Comparison of ENCODE assay signal across 8 mouse cellular contexts in the genomic region with DNA sequence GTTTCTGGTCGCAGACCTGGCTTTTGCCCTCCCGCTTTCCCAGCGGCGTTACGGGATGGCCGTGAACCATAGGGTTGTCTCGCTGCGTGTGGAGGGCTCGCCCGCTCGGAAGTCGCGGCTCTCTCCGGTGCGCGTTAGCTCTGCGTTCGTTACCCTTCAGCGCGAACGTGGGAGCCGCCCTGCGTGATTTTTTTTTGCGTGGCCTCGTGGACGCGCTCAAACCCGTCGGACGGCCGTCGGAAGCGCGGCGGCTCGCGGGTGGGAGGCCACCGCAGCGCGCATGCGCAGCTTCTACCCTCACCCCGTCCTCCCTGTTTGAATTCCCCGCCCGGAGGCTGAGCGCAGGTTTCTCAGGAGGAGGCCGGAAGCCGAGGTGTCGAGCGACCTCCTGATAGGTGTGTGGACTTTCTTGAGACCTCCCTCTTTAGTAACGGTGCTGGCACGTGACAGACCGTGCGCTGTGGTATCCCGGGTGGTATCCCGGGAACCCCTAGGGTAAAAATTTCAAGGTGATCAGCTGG. TPM values are rescaled to one million over a fixed set of nuclear protein-coding genes. Genes with fewer than 3 reads are reported as not detected.
A peak's percentile ranks its signal among the peaks of the same experiment; 100 is the strongest.
DNase-seq lines count a peak whose midpoint lies in the region; ATAC-seq and TF ChIP-seq lines count a peak whose summit lies in the region.

A gene (plus strand): TSS at position 314 of the 521 bp plus-strand sequence.

- peaks cover 82% of the 10 kb centered on the region for H3K4me1 ChIP-seq in erythroblast, embryonic 14.5 days (ENCODE audit: control insufficient read depth)
- no peaks in the 10 kb centered on the region for H3K4me1 ChIP-seq in heart, embryonic 11.5 days (ENCODE audit: control insufficient read depth, insufficient read depth, low read length)
- no peaks in the 10 kb centered on the region; the same call in 1 of the 2 replicates for H3K4me1 ChIP-seq in kidney, embryonic 16.5 days (ENCODE audit: insufficient read depth, low read length)
- H3K4me1 ChIP-seq in liver, adult 2 months (ENCODE audit: control insufficient read depth, insufficient read depth, low read length) = peaks cover 3% of the 10 kb centered on the region
- no peaks in the 10 kb centered on the region for H3K4me1 ChIP-seq in stomach, embryonic 14.5 days (ENCODE audit: control insufficient read depth, insufficient read depth, low read length)

- H3K27me3 ChIP-seq in C2C12 (ENCODE audit: control insufficient read depth, insufficient read depth, insufficient read length) = no peaks in the 10 kb centered on the region
- H3K27me3 ChIP-seq in erythroblast, embryonic 14.5 days (ENCODE audit: control insufficient read depth) = no peaks in the 10 kb centered on the region
- no peaks in the 10 kb centered on the region for H3K27me3 ChIP-seq in heart, embryonic 11.5 days (ENCODE audit: control insufficient read depth, insufficient read depth, low read length)
- no peaks in the 10 kb centered on the region for H3K27me3 ChIP-seq in kidney, embryonic 16.5 days (ENCODE audit: insufficient read depth, low read length)
- H3K27me3 ChIP-seq in liver, adult 2 months (ENCODE audit: control insufficient read depth, insufficient read depth, low read length) = no peaks in the 10 kb centered on the region
- no peaks in the 10 kb centered on the region for H3K27me3 ChIP-seq in myocyte (ENCODE audit: control insufficient read depth, insufficient read depth, insufficient read length)
- no peaks in the 10 kb centered on the region for H3K27me3 ChIP-seq in stomach, embryonic 14.5 days (ENCODE audit: control insufficient read depth, insufficient read depth, low read length)

- WGBS in heart, embryonic 11.5 days (ENCODE audit: insufficient replicate concordance) = under 1% methylated on average over 55 of the region's 55 CpGs
- 0% methylated on average over 55 of the region's 55 CpGs for WGBS in kidney, embryonic 16.5 days
- under 1% methylated on average over 55 of the region's 55 CpGs for WGBS in liver, adult 2 months
- under 1% methylated on average over 55 of the region's 55 CpGs for WGBS in stomach, embryonic 14.5 days

- no peaks in the 10 kb centered on the region for H3K79me3 ChIP-seq in C2C12 (ENCODE audit: low read depth)

- TF ChIP-seq CTCF in C2C12 (IDR thresholded peaks at IDR 0.05; ENCODE audit: control insufficient read depth, insufficient read depth, insufficient read length) = no peak
- no peak for TF ChIP-seq CTCF in brain, embryonic 14.5 days (IDR thresholded peaks at IDR 0.05; ENCODE audit: borderline replicate concordance, extremely low read depth, insufficient read depth, insufficient read length)
- no peak for TF ChIP-seq CTCF in liver, adult 2 months (IDR thresholded peaks at IDR 0.05; ENCODE audit: low read depth, low read length)

- H3K27ac ChIP-seq in heart, embryonic 11.5 days (ENCODE audit: low read depth, low read length) = peak within 1 kb of the TSS; percentile 84
- H3K27ac ChIP-seq in kidney, embryonic 16.5 days (ENCODE audit: low read length) = peak within 1 kb of the TSS; percentile 83
- 0 out of 2 replicates have a peak within 1 kb of the TSS, but pooled peaks have one; percentile 2 for H3K27ac ChIP-seq in liver, adult 2 months (replicated peaks; ENCODE audit: insufficient read depth, low read depth, low read length)
- peak within 1 kb of the TSS; percentile 48 for H3K27ac ChIP-seq in stomach, embryonic 14.5 days (ENCODE audit: low read length)

- H3K4me3 ChIP-seq in C2C12 (ENCODE audit: insufficient read depth, poor library complexity, severe bottlenecking) (peak within 1 kb of the TSS; percentile 84), myocyte (peak within 1 kb of the TSS; percentile 70)
- H3K4me3 ChIP-seq in erythroblast, embryonic 14.5 days (replicated peaks) = peak within 1 kb of the TSS; percentile 85
- peak within 1 kb of the TSS; percentile 81 for H3K4me3 ChIP-seq in heart, embryonic 11.5 days (ENCODE audit: low read depth, low read length)
- H3K4me3 ChIP-seq in kidney, embryonic 16.5 days (ENCODE audit: low read length) = peak within 1 kb of the TSS; percentile 81
- H3K4me3 ChIP-seq in liver, adult 2 months (ENCODE audit: insufficient read depth, low read depth, low read length) = peak within 1 kb of the TSS; percentile 74
- H3K4me3 ChIP-seq in stomach, embryonic 14.5 days (ENCODE audit: low read depth, low read length) = peak within 1 kb of the TSS; percentile 54

- H3K9me3 ChIP-seq in erythroblast, embryonic 14.5 days (ENCODE audit: control insufficient read depth, low read length) = no peaks in the 10 kb centered on the region
- H3K9me3 ChIP-seq in heart, embryonic 11.5 days (replicated peaks; ENCODE audit: control insufficient read depth, low read length) = no peaks in the 10 kb centered on the region
- no peaks in the 10 kb centered on the region for H3K9me3 ChIP-seq in kidney, embryonic 16.5 days (ENCODE audit: low read length)
- H3K9me3 ChIP-seq in stomach, embryonic 14.5 days (ENCODE audit: control insufficient read depth, low read depth, low read length) = no peaks in the 10 kb centered on the region

- peak within 1 kb of the TSS; percentile 84 for H3K4me2 ChIP-seq in heart, embryonic 11.5 days
- H3K4me2 ChIP-seq in kidney, embryonic 16.5 days (replicated peaks; ENCODE audit: low read depth, low read length) = peak within 1 kb of the TSS; percentile 83
- peak within 1 kb of the TSS; percentile 99 for H3K4me2 ChIP-seq in myocyte (ENCODE audit: low read depth)
- peak within 1 kb of the TSS; percentile 53 for H3K4me2 ChIP-seq in stomach, embryonic 14.5 days (replicated peaks; ENCODE audit: low read depth, low read length)

- peak within 1 kb of the TSS; percentile 88 for H3K9ac ChIP-seq in heart, embryonic 11.5 days (ENCODE audit: low read depth, low read length)
- H3K9ac ChIP-seq in kidney, embryonic 16.5 days (replicated peaks; ENCODE audit: low read length) = peak within 1 kb of the TSS; percentile 88
- H3K9ac ChIP-seq in liver, adult 2 months (ENCODE audit: low read depth, low read length) = peak within 1 kb of the TSS; percentile 70
- H3K9ac ChIP-seq in stomach, embryonic 14.5 days (replicated peaks; ENCODE audit: low read depth, low read length) = peak within 1 kb of the TSS; percentile 11

- H3K79me2 ChIP-seq in C2C12 (ENCODE audit: control insufficient read depth, insufficient read depth) (no peaks in the 10 kb centered on the region), myocyte (ENCODE audit: control insufficient read depth, insufficient read depth) (no peaks in the 10 kb centered on the region)
- no peaks in the 10 kb centered on the region for H3K79me2 ChIP-seq in liver, adult 2 months (ENCODE audit: control insufficient read depth, insufficient read depth, low read length)

- peak; percentile 46; the same call in 1 of the 2 replicates for TF ChIP-seq POLR2A in brain, embryonic 14.5 days (IDR thresholded peaks at IDR 0.05; ENCODE audit: borderline replicate concordance, extremely low read depth, insufficient read depth, insufficient read length, poor library complexity, severe bottlenecking)
- no peak for TF ChIP-seq POLR2A in liver, adult 2 months (IDR thresholded peaks at IDR 0.05; ENCODE audit: extremely low read depth, insufficient read depth, low read length)
- no peak for TF ChIP-seq POLR2A in myocyte (IDR thresholded peaks at IDR 0.05; ENCODE audit: insufficient read length, low read depth)

- H3ac ChIP-seq in C2C12 (ENCODE audit: control insufficient read depth, insufficient read length, low read depth) (peak within 1 kb of the TSS; percentile 86), myocyte (ENCODE audit: control insufficient read depth, insufficient read length) (peak within 1 kb of the TSS; percentile 28)

- ATAC-seq in heart, embryonic 11.5 days (replicated peaks; ENCODE audit: insufficient number of reproducible peaks, low FRiP score, low TSS enrichment) = peak; percentile 93
- peak; percentile 97 for ATAC-seq in kidney, embryonic 16.5 days (ENCODE audit: low FRiP score, low TSS enrichment)
- ATAC-seq in stomach, embryonic 14.5 days (ENCODE audit: insufficient number of reproducible peaks, insufficient read depth, low FRiP score, low read depth) = peak; percentile 95

- DNase-seq in brain, embryonic 14.5 days (ENCODE audit: low read depth) = peak; percentile 98
- peak; percentile 90 for DNase-seq in liver, adult 2 months (ENCODE audit: extremely low read depth, low read depth, low spot score)

- H3K36me3 ChIP-seq in C2C12 (ENCODE audit: control insufficient read depth, insufficient read depth) = no peaks in the 10 kb centered on the region
- no peaks in the 10 kb centered on the region; the same call in 1 of the 2 replicates for H3K36me3 ChIP-seq in erythroblast, embryonic 14.5 days (ENCODE audit: control insufficient read depth)
- no peaks in the 10 kb centered on the region for H3K36me3 ChIP-seq in heart, embryonic 11.5 days (ENCODE audit: control insufficient read depth, insufficient read depth, low read length)
- no peaks in the 10 kb centered on the region for H3K36me3 ChIP-seq in kidney, embryonic 16.5 days (ENCODE audit: insufficient read depth, low read length)
- H3K36me3 ChIP-seq in liver, adult 2 months (ENCODE audit: control insufficient read depth, insufficient read depth, low read length) = no peaks in the 10 kb centered on the region
- H3K36me3 ChIP-seq in myocyte (ENCODE audit: control insufficient read depth, insufficient read depth) = no peaks in the 10 kb centered on the region
- no peaks in the 10 kb centered on the region for H3K36me3 ChIP-seq in stomach, embryonic 14.5 days (ENCODE audit: control insufficient read depth, insufficient read depth, low read length)

TF ChIP-seq in C2C12, 6 proteins besides CTCF, POLR2A, EP300 and RAD21 (continues in another document):
- TF ChIP-seq MAX (IDR thresholded peaks at IDR 0.05) (peak; percentile 38), CEBPB (IDR thresholded peaks at IDR 0.05; ENCODE audit: low read depth) (no peak), USF1 (IDR thresholded peaks at IDR 0.05; ENCODE audit: low read depth) (peak; percentile 95), FOSL1 (IDR thresholded peaks at IDR 0.05; ENCODE audit: insufficient read depth, low read length, poor library complexity, severe bottlenecking) (no peak)

TF ChIP-seq in myocyte, 11 proteins besides CTCF, POLR2A, EP300 and RAD21 (continues in another document):
- TF ChIP-seq POLR2AphosphoS2 (IDR thresholded peaks at IDR 0.05; ENCODE audit: insufficient read length, low read depth) (no peak), CEBPB (IDR thresholded peaks at IDR 0.05; ENCODE audit: insufficient read depth, poor library complexity, severe bottlenecking) (no peak), MAX (IDR thresholded peaks at IDR 0.05; ENCODE audit: low read depth) (no peak), TCF12 (IDR thresholded peaks at IDR 0.05; ENCODE audit: insufficient read depth, poor library complexity, severe bottlenecking) (no peak)

RNA-seq across cellular contexts. Expression of the gene that starts here (rescaled TPM):
- polyA plus RNA-seq in C2C12 (2012; fragmentation: generic; extraction: Trizol) (0.01 TPM), myocyte (2012; fragmentation: generic; extraction: Trizol) (0.17 TPM)
- polyA plus RNA-seq in brain, embryonic 14.5 days (2012; rRNA removed) = 0.10 and 0.25 TPM in 2 replicates
- polyA plus RNA-seq in erythroblast, embryonic 14.5 days (2012) = not detected in 2 replicates
- 17.5 and 19.0 TPM in 2 replicates for polyA plus RNA-seq in heart, embryonic 11.5 days (2014; fragmentation: Nextera tagmentation; extraction: Ambion mirVana)
- 0.49 and 0.55 TPM in 2 replicates for polyA plus RNA-seq in kidney, embryonic 16.5 days (2015; fragmentation: Nextera tagmentation; extraction: Ambion mirVana)
- total RNA-seq in liver, adult 2 months (2014; rRNA removed) = 0.07 and 0.09 TPM in 2 replicates
- not detected in 2 replicates for polyA plus RNA-seq in liver, adult 2 months (2012; rRNA removed)
- 0.78 and 0.83 TPM in 2 replicates for polyA plus RNA-seq in stomach, embryonic 14.5 days (2014; fragmentation: Nextera tagmentation; extraction: Ambion mirVana)

Comparison
In these comparisons a context has a peak if more than half of its experiments do, and no peak if none do; other contexts are left out.
1. Peak in every context shown above with its lines: DNase-seq, ATAC-seq, H3K4me3 ChIP-seq and H3K27ac ChIP-seq.
2. RNA of the gene that starts here (polyA plus RNA-seq): 17.5 to 19.0 TPM in heart, embryonic 11.5 days; 0.78 to 0.83 TPM in stomach, embryonic 14.5 days, 0.49 to 0.55 TPM in kidney, embryonic 16.5 days, 0.10 to 0.25 TPM in brain, embryonic 14.5 days, 0.17 TPM in myocyte (single experiment), not detected in liver, adult 2 months, 0.01 TPM in C2C12 (single experiment) and not detected in erythroblast, embryonic 14.5 days; every median in the first group is over 10 times any median in the second.
3. Peak in DNase-seq in brain, embryonic 14.5 days; RNA of the gene not detected or under 1 TPM.
4. Peak in ATAC-seq, H3K4me3 ChIP-seq, H3K27ac ChIP-seq, H3K9ac ChIP-seq and H3K4me2 ChIP-seq in kidney, embryonic 16.5 days; RNA of the gene not detected or under 1 TPM.
5. Peak in DNase-seq, H3K4me3 ChIP-seq, H3K27ac ChIP-seq and H3K9ac ChIP-seq in liver, adult 2 months; RNA of the gene not detected or under 1 TPM.
6. Peak in ATAC-seq, H3K4me3 ChIP-seq, H3K27ac ChIP-seq, H3K9ac ChIP-seq and H3K4me2 ChIP-seq in stomach, embryonic 14.5 days; RNA of the gene not detected or under 1 TPM.
7. H3K27ac ChIP-seq: peak in every context shown above with its lines; median percentile 84 in heart, embryonic 11.5 days; 83 in kidney, embryonic 16.5 days; 48 in stomach, embryonic 14.5 days; 2 in liver, adult 2 months.
8. H3K9ac ChIP-seq: peak in every context shown above with its lines; median percentile 88 in heart, embryonic 11.5 days; 88 in kidney, embryonic 16.5 days; 70 in liver, adult 2 months; 11 in stomach, embryonic 14.5 days.